Mouse (Mus musculus) embryo, embryonic 10 days (tissue): ENCODE measurements around the gene Gm29776.

Experiments
- DNase-seq: peaks from one replicate; pipeline ENCODE4 v3.0.0-alpha.2; 2015; ENCODE audit warnings: low spot score

Gene Gm29776

DNA sequence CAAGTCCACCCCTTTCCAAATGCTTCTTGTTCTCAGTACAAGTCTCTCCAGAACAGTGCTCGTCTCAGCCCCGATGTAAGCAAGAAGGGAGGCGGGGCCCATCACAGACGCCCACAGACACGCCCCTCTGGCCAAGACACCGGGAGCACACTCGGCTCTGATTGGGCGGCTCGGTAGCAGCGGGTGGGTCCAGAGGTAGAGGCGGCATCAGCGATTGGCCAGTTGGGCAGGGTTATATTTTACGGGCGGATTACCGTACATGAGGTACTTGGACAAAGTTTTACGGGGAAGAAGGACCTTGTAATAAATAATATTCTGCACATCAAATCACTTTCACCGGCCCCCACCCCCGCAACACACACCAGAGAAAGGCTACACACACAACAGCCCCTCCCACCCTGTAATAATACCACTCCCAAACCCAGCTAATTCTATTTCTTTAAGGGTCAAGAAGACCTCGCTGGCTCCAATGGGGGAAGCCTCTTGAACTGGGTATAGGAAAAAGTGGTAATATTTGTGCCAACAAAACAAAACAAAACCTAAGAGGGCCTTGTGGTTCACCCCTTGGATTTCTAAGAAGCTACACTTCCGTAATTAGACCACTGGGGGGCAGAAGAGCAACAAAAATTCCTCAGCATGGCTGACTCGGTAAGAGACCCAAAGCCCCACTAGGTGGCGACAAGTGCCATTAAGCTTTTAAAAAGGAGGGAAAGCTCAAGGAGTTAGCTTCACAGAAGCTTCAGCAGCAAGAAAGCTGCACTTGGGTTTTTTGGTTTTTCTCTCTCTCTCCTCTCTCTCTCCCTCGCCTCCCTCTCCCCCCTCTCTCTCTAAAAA, 47.8 kb downstream of the Gm29776 start:
- peak; percentile 94 for DNase-seq

DNA sequence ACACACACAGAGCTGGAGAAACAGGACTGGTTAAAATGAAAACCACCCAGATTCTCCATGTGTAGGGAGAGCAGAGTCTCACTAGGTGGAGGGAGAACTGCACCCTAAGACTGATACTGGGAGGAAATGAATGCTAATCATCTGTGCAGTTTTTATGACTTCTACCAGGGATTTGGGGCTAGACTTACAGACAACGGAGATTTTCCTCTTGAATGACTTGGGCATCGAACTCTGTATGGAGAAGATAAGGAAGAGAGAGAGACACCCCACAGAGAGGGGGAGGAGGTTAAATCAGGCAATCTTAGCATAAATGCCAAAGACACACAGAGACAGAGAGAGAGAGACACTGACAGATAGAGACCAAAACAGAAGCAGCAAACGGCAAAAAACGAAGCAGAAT, 50.7 kb downstream of the Gm29776 start:
- no peak for DNase-seq

DNA sequence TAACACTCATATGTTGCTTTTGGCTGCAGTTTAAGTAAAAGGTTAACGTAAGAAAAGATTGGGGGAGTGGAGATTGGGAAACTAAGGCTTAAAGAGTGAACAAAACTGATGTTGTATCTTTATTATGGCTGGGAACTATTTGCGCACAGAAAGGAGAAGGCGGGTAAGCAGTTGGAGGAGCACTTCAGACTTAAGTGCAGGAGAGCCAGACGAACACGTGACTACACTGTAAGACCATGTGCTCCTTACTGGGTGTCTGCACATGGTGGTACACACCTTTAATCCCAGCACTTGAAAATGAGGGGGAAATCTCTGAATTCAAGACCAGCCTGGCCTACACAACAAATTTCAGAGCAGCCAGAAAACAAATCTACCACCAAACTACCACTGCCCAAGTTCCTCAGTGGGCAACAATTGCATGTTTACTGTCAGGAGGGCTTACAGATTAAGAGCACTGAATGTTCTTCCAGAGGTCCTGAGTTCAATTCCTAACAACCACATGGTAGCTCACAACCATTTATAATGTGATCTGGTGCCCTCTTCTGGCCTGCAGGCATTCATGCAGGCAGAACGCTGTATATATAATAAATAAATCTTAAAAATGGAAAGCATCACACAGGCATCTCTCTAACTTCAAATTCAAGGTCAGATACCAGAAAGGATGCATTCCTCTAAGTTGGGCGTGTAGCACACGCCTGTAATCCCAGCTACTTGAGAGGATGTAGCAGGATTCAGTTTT, 51.6 kb downstream of the Gm29776 start:
- no peak for DNase-seq

DNA sequence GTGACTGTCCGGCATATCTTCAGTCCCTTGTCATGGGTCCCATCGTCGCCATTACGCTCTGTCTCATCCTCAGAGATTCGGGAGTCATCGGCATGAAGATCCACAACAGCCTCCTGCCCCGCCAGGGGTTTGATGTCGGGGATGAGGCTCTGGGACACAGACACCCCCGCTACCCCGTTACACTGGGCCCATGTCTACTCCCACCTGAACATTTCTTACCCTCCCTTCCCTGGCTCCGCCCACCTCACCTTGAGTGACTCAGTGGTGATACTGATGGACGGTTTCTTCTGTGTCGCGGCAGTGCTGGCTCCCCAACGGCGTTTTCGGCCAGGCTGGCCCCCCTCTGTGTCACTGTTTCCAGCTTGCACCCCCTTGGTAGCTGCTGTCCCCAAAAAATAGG, 52.2 kb downstream of the Gm29776 start:
- no peak for DNase-seq

DNA sequence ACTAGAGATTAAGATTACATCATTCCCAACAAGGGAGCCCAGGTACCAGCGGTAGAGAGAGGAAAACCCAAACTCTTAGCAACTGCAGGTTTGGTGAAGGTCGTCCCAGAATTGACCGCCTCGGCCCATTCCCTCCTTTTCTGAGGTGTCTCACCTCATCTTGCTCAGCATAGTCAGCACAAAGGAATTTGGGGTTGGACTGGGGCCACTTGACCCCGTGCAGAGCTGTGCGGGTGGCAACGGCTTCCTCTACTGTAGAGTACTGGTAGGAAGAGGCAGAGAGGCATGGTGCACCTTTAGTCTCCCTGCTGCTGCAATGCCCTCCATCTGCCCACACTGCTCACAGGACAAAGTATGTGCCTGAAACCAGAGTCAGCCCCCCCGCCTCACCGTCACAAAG, 54.3 kb downstream of the Gm29776 start:
- no peak for DNase-seq

DNA sequence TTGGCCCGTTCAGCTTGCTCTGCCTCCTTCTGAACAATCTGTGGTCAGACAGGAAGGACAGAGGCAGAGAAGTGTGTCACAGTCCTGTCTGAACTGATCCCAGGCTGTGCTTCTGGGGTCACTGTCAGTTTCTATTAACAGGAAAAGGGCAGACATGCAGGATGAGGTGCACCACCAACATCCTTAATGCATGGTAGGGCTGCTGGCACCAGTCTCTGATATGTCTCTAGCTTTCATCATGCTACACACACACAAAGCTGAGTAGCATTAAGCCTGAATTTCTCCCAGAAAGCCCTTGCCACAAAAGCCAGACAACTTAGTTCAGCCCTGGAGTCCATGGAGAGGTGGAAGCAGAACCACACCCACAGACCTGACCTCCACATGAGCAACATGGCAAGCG, 55.6 kb downstream of the Gm29776 start:
- no peak for DNase-seq
